Mouse (Mus musculus) c-Kit-positive CD71-negative TER-119-negative erythroid progenitor cells, embryonic 14.5 days (primary cell): ENCODE data around the gene Itpr2.

Experiments
- DNase-seq: peaks from one replicate; pipeline ENCODE4 v3.0.0-alpha.2; 2013; ENCODE audit warnings: low read depth

Gene Itpr2

GRCm38 (mm10) chr6:146501866-146502804, at the start of gene Itpr2:
Gene Itpr2, minus strand, starts transcription at chr6:146502223.
- peak; percentile 77 for DNase-seq

GRCm38 (mm10) chr6:146551326-146551725, 49.3 kb upstream of the Itpr2 start:
- no peak for DNase-seq

- DNase-seq = no peak
These were observed 48.4 kb upstream of the Itpr2 start for GRCm38 (mm10) chr6:146550421-146550820.

- no peak for DNase-seq
These were observed 43.4 kb upstream of the Itpr2 start for GRCm38 (mm10) chr6:146545289-146545865.

GRCm38 (mm10) chr6:146544622-146545021, 42.6 kb upstream of the Itpr2 start:
- DNase-seq = no peak

GRCm38 (mm10) chr6:146540386-146540785, 38.4 kb upstream of the Itpr2 start:
- DNase-seq = no peak

- no peak for DNase-seq
These were observed 36.6 kb upstream of the Itpr2 start for GRCm38 (mm10) chr6:146538661-146539060.

- no peak for DNase-seq
These were observed 36.0 kb upstream of the Itpr2 start for GRCm38 (mm10) chr6:146538071-146538470.

- no peak for DNase-seq
These were observed 35.1 kb upstream of the Itpr2 start for GRCm38 (mm10) chr6:146537111-146537510.

GRCm38 (mm10) chr6:146535501-146535900, 33.5 kb upstream of the Itpr2 start:
- no peak for DNase-seq

GRCm38 (mm10) chr6:146533146-146533545, 31.1 kb upstream of the Itpr2 start:
- no peak for DNase-seq

- DNase-seq = no peak
These were observed 28.7 kb upstream of the Itpr2 start for GRCm38 (mm10) chr6:146530769-146531168.

- DNase-seq = no peak
These were observed 28.3 kb upstream of the Itpr2 start for GRCm38 (mm10) chr6:146530363-146530762.

GRCm38 (mm10) chr6:146527537-146527936, 25.5 kb upstream of the Itpr2 start:
- no peak for DNase-seq

GRCm38 (mm10) chr6:146525500-146525899, 23.5 kb upstream of the Itpr2 start:
- DNase-seq = no peak

GRCm38 (mm10) chr6:146521456-146522245, 19.6 kb upstream of the Itpr2 start:
- no peak for DNase-seq

GRCm38 (mm10) chr6:146519019-146519418, 17.0 kb upstream of the Itpr2 start:
- no peak for DNase-seq

GRCm38 (mm10) chr6:146515936-146516335, 13.9 kb upstream of the Itpr2 start:
- DNase-seq = no peak

GRCm38 (mm10) chr6:146514531-146514948, 12.5 kb upstream of the Itpr2 start:
- DNase-seq = no peak

GRCm38 (mm10) chr6:146513899-146514298, 11.9 kb upstream of the Itpr2 start:
- no peak for DNase-seq

- DNase-seq = no peak
These were observed 11.4 kb upstream of the Itpr2 start for GRCm38 (mm10) chr6:146513384-146513783.

- DNase-seq = no peak
These were observed 9.5 kb upstream of the Itpr2 start for GRCm38 (mm10) chr6:146511511-146511910.

GRCm38 (mm10) chr6:146509891-146510290, 7.9 kb upstream of the Itpr2 start:
- no peak for DNase-seq
